Mouse (Mus musculus) urinary bladder, postnatal 36 days (tissue): ENCODE measurements around the gene Pfn1.

Experiments
- DNase-seq, 2 experiments: peaks; one replicate each; pipeline ENCODE4 v3.0.0; 2022; ENCODE audit warnings: low spot score in 2 of 2, mixed read lengths in 1 of 2

Gene Pfn1

GRCm38 (mm10) chr11:70654198-70654922 is at the start of gene Pfn1:
Pfn1 (minus strand) TSS chr11:70654644.
- DNase-seq = peak; percentile 40 to 70

- peak in 1 of 2 experiments; percentile 77 for DNase-seq
These were observed 48.3 kb upstream of the Pfn1 start for GRCm38 (mm10) chr11:70702781-70703180.

GRCm38 (mm10) chr11:70701984-70702733 is 47.7 kb upstream of the Pfn1 start:
- no peak for DNase-seq

- DNase-seq = no peak
These were observed 46.9 kb upstream of the Pfn1 start for GRCm38 (mm10) chr11:70701221-70701955.

- peak; percentile 73 to 74 for DNase-seq
These were observed 46.2 kb upstream of the Pfn1 start for GRCm38 (mm10) chr11:70700613-70701012.

- DNase-seq = peak; percentile 95
These were observed 45.5 kb upstream of the Pfn1 start, which contains the start of the genes Inca1 and Kif1c for GRCm38 (mm10) chr11:70699722-70700556. Inca1 (minus strand) TSS chr11:70700155. Kif1c (plus strand) TSS chr11:70700548.

- no peak for DNase-seq
These were observed 44.6 kb upstream of the Pfn1 start for GRCm38 (mm10) chr11:70699051-70699450.

GRCm38 (mm10) chr11:70697376-70697775 is 42.9 kb upstream of the Pfn1 start:
- DNase-seq = no peak

- DNase-seq = no peak
These were observed 39.1 kb upstream of the Pfn1 start for GRCm38 (mm10) chr11:70693504-70693903.

GRCm38 (mm10) chr11:70689578-70689977 is 35.1 kb upstream of the Pfn1 start:
- DNase-seq = no peak

GRCm38 (mm10) chr11:70688372-70688771 is 33.9 kb upstream of the Pfn1 start:
- no peak for DNase-seq

- DNase-seq = peak; percentile 83 to 88
These were observed 33.3 kb upstream of the Pfn1 start, which contains the start of gene Camta2 for GRCm38 (mm10) chr11:70687601-70688199. Camta2 (minus strand) TSS chr11:70688105.

- DNase-seq = peak in 1 of 2 experiments; percentile 26
These were observed 32.6 kb upstream of the Pfn1 start for GRCm38 (mm10) chr11:70686901-70687566.

GRCm38 (mm10) chr11:70683640-70684039 is 29.2 kb upstream of the Pfn1 start:
- DNase-seq = no peak

- no peak for DNase-seq
These were observed 27.6 kb upstream of the Pfn1 start for GRCm38 (mm10) chr11:70681897-70682581.

- no peak for DNase-seq
These were observed 26.7 kb upstream of the Pfn1 start for GRCm38 (mm10) chr11:70681170-70681569.

- no peak for DNase-seq
These were observed 25.4 kb upstream of the Pfn1 start for GRCm38 (mm10) chr11:70679894-70680293.

GRCm38 (mm10) chr11:70679361-70679760 is 24.9 kb upstream of the Pfn1 start:
- DNase-seq = no peak

GRCm38 (mm10) chr11:70678576-70678975 is 24.1 kb upstream of the Pfn1 start:
- no peak for DNase-seq

GRCm38 (mm10) chr11:70678092-70678491 is 23.6 kb upstream of the Pfn1 start:
- no peak for DNase-seq
